Mouse (Mus musculus) frontal cortex, adult 2 months (tissue): Measurements from ENCODE around the gene Smad5. TPM values are rescaled to one million over a fixed set of nuclear protein-coding genes. Genes with fewer than 3 reads are reported as not detected.

ENCODE experiments used
- polyA plus RNA-seq: library from polyadenylated mRNA; depleted of rRNA; stranded (reverse); fragments of >200 nt; gene quantifications from 2 replicates; pipeline ENCODE4 v1.2.3, GENCODE M21; 2012; rRNA removed

The Smad5 gene
- polyA plus RNA-seq, 1 experiment = 21.7 TPM

Other genes starting within 250 kb of the Smad5 start
- gene Il9, start 220.8 kb upstream of the Smad5 start, polyA plus RNA-seq = not detected in 2 replicates
- gene Fbxl21, start 180.5 kb upstream of the Smad5 start, polyA plus RNA-seq = 4.6 and 5.8 TPM in 2 replicates
- not detected in 2 replicates for gene Lect2, start 154.5 kb upstream of the Smad5 start, polyA plus RNA-seq
- 4.5 and 4.7 TPM in 2 replicates for gene Tgfbi, start 93.5 kb upstream of the Smad5 start, polyA plus RNA-seq
- gene Gm45623, start 50.8 kb downstream of the Smad5 start, polyA plus RNA-seq = 9.2 and 10.6 TPM in 2 replicates
- 5.0 and 5.8 TPM in 2 replicates for gene Trpc7, start 193.0 kb downstream of the Smad5 start, polyA plus RNA-seq